Mouse (Mus musculus) neural tube, embryonic 12.5 days (tissue): ENCODE results near the gene Tmc5. TPM values are rescaled to one million over a fixed set of nuclear protein-coding genes. Genes with fewer than 3 reads are reported as not detected.

Source experiments
- ATAC-seq: fragments of 200-750 bp; cut with Nextera tagmentation; 2 replicates; pipeline ENCODE4 v1.8.0; 2017; ENCODE audit warnings: low read depth, mild to moderate bottlenecking, moderate TSS enrichment, moderate library complexity; ENCODE audit not compliant: low FRiP score
- H3K27ac ChIP-seq: fragments of 300-500 bp; sonication (generic); 2 replicates; pipeline ENCODE4 v1.5.1; 2016
- H3K27me3 ChIP-seq: fragments of 300-500 bp; sonication (generic); replicated peaks from 2 replicates; pipeline ENCODE4 v1.6.1; 2016; ENCODE audit warnings: mild to moderate bottlenecking
- H3K36me3 ChIP-seq: fragments of 300-500 bp; sonication (generic); 2 replicates; pipeline ENCODE4 v1.6.1; 2016; ENCODE audit warnings: mild to moderate bottlenecking
- H3K4me1 ChIP-seq: fragments of 300-500 bp; sonication (generic); 2 replicates; pipeline ENCODE4 v1.6.1; 2016
- H3K4me2 ChIP-seq: fragments of 300-500 bp; sonication (generic); replicated peaks from 2 replicates; pipeline ENCODE4 v1.6.1; 2016; ENCODE audit warnings: mild to moderate bottlenecking
- H3K4me3 ChIP-seq: fragments of 300-500 bp; sonication (generic); 2 replicates; pipeline ENCODE4 v1.5.1; 2016
- H3K9ac ChIP-seq: fragments of 300-500 bp; sonication (generic); 2 replicates; pipeline ENCODE4 v1.6.1; 2016; ENCODE audit warnings: mild to moderate bottlenecking
- H3K9me3 ChIP-seq: fragments of 300-500 bp; sonication (generic); 2 replicates; pipeline ENCODE4 v1.6.1; 2016; ENCODE audit warnings: mild to moderate bottlenecking
- WGBS: fragments of 180-500 bp; shearing (Covaris S2); methylation state at CpG from one replicate; pipeline ENCODE4 v1.1.7; 2016; 5-methylcytosine and 5-hydroxymethylcytosine counted together
- polyA plus RNA-seq: library from polyadenylated mRNA; unstranded; fragments of >200 nt; fragmentation: Nextera tagmentation; extraction: Ambion mirVana; gene quantifications from 2 replicates; pipeline ENCODE4 v1.2.1, GENCODE M21; 2016

Gene Tmc5
- polyA plus RNA-seq, 1 experiment from 2014 or later, result 0.25 TPM

DNA sequence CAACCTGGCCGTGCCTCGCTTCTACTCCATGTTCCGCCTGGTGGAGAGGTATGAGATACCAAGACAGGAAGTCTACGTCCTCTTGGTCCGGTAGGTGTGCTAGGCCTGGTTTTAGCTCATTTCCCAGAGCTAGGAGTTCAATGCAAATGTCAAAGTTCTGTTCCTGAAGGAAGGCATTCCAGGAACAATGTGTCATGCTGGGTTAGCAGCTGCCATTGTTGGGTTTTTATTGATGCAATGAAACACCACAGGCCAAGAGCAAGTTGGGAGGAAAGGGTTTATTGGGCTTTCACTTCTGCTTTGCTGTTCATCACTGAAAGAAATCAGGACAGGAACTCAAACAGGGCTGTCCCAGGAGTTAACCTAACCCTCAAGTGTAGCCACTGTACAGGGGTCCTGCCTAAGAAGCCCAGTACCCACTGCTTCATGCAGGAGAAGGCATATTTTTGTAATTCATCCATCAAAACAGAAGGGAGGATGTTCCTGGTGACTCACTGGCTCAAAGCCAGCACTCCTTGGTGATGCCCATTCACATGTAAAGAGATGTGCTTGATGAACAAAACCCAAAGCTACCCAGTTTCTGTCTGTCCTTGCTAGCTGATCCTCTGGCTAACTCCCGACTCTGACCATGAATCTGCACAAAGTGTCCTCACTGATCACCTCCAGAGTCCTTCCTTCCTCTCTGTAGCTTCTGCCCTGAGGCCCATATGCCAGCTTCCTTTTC, 55.6 kb downstream of the Tmc5 start:
- Histone ChIP-seq H3K27ac (no peak overlapping the region), H3K4me1 (no peaks in the 10 kb centered on the region), H3K4me2 (no peak overlapping the region), H3K9ac (no peak overlapping the region), H3K27me3 (no peaks in the 10 kb centered on the region), H3K9me3 (no peaks in the 10 kb centered on the region), H3K36me3 (no peaks in the 10 kb centered on the region), H3K4me3 (no peak overlapping the region)
- ATAC-seq, result no peak
- 78% methylated on average over 6 of the region's 6 CpGs for WGBS

DNA sequence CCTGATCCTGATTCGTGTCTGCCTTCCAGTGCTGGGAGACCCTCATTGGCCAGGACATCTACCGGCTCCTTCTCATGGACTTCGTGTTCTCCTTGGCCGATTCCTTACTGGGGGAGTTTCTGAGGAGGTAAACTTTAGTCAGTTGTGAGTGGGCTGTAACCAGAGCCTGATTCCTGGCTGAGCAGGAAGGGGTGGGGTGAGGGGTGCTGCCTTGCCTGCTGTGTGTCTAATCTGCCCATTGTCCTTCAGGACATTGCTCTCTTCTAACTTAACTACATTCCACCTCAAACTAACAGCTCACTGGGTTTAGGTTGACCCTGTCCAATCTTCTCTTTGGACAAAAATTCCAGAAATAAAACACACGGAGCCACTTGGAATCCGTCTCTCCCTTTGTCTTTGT, 59.6 kb downstream of the Tmc5 start:
- Histone ChIP-seq H3K4me1 (no peaks in the 10 kb centered on the region), H3K27ac (no peak overlapping the region), H3K9ac (no peak overlapping the region), H3K27me3 (no peaks in the 10 kb centered on the region), H3K36me3 (no peaks in the 10 kb centered on the region), H3K9me3 (no peaks in the 10 kb centered on the region), H3K4me2 (no peak overlapping the region), H3K4me3 (no peak overlapping the region)
- 30% methylated on average over 6 of the region's 6 CpGs for WGBS
- ATAC-seq, result no peak

DNA sequence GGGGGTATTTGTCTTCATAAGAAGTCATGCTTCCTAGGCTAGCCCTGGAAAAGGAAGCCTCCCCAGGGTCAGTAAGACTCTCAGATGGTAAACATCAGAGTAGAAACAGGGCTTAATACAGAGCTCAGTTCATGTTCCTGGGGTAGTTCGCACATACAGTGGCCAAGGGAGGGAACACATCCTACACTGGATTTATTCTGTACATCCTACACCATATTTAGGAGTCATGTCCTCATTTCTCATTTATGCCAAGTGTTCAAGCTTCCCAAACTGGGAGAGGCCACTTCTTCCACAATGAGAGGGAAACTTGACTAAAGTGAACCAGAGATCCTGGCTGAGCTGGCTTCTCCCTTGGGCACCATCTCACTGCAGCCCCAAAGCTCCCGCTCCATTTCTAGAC, 70.7 kb downstream of the Tmc5 start:
- Histone ChIP-seq H3K4me2 (no peak overlapping the region), H3K9ac (no peak overlapping the region), H3K9me3 (peaks cover 10% of the 10 kb centered on the region), H3K27ac (no peak overlapping the region), H3K4me1 (no peaks in the 10 kb centered on the region), H3K4me3 (no peak overlapping the region), H3K27me3 (no peaks in the 10 kb centered on the region), H3K36me3 (no peaks in the 10 kb centered on the region)
- ATAC-seq, result no peak
- WGBS, result 92% methylated on average over 2 of the region's 2 CpGs

DNA sequence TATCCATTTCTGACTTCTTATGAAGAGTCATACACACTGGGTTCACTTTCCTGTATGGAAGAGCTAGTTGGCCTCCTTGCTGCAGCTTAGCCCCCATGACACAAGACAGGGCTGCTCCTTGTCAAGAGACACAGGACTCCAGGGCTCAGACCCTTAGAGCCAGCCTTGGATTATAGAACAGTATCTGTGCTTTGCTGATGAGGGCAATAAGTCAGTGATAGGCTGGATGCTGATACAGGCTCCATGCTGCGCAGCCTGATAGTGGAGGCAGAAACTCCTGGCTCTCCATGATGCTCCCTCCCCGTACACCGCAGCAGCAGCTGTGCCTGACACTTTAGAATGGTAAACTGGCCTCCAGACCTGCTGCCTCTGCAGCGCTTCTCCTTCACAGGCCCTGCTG, 73.0 kb downstream of the Tmc5 start:
- H3K27ac ChIP-seq, result no peak overlapping the region
- no peaks in the 10 kb centered on the region for H3K36me3 ChIP-seq
- H3K4me1 ChIP-seq, result no peaks in the 10 kb centered on the region
- ATAC-seq, result no peak
- H3K4me3 ChIP-seq, result no peak overlapping the region
- WGBS, result 69% methylated on average over 4 of the region's 4 CpGs
- H3K9ac ChIP-seq, result no peak overlapping the region
- no peak overlapping the region for H3K4me2 ChIP-seq
- no peaks in the 10 kb centered on the region for H3K27me3 ChIP-seq
- no peaks in the 10 kb centered on the region for H3K9me3 ChIP-seq

DNA sequence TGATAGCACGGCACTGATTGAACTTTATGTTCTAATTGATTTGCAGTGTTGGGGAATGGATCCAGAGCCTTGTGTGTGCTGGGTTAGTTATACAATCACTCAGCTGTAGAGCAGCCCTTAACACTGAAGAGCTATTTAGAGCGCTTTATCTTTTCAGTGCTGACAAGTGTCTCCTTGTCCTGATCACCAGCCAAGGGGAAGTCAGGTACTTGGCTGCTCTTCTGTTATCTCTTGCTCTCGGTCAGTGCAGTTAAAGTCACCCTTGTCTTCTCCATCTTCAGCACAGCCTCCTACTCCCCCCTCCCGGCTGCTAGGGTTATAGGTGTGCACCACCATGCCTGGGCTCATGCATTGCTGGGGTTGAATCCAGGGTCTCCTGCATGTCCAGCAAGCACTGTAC, 79.7 kb downstream of the Tmc5 start:
- H3K4me3 ChIP-seq, result no peak overlapping the region
- H3K4me1 ChIP-seq, result no peaks in the 10 kb centered on the region
- no peak overlapping the region for H3K9ac ChIP-seq
- no peaks in the 10 kb centered on the region for H3K27me3 ChIP-seq
- no peaks in the 10 kb centered on the region for H3K36me3 ChIP-seq
- no peak overlapping the region for H3K27ac ChIP-seq
- no peak for ATAC-seq
- no peaks in the 10 kb centered on the region for H3K9me3 ChIP-seq
- WGBS, result 90% methylated on average over 4 of the region's 4 CpGs
- H3K4me2 ChIP-seq, result no peak overlapping the region

DNA sequence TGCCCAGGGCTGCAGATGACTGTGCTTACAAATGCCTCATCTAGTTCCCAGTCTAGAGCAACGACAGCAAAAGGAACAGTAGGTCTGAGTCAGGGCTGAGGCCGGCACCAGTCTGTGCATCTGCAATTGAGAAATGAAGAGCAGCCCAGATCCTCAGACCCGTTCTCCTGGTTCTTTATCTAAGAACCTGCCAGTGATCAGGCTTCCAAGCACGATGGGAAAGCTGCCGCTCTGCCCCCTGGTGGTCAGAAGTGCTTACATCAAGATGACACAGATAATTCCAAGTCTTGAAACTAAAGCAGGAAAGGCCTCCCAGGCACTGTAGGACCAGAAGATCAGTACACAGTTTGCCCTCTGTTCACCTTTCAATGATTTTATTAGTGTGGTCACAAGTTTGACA, 91.1 kb downstream of the Tmc5 start:
- Histone ChIP-seq H3K27me3 (no peaks in the 10 kb centered on the region), H3K4me3 (no peak overlapping the region), H3K9me3 (no peaks in the 10 kb centered on the region), H3K4me2 (no peak overlapping the region), H3K9ac (no peak overlapping the region), H3K4me1 (no peaks in the 10 kb centered on the region), H3K27ac (no peak overlapping the region), H3K36me3 (peaks cover 56% of the 10 kb centered on the region)
- 0 out of 2 replicates have a peak, but pooled peaks have one; percentile 41 for ATAC-seq
- WGBS, result 30% methylated on average over 5 of the region's 5 CpGs

DNA sequence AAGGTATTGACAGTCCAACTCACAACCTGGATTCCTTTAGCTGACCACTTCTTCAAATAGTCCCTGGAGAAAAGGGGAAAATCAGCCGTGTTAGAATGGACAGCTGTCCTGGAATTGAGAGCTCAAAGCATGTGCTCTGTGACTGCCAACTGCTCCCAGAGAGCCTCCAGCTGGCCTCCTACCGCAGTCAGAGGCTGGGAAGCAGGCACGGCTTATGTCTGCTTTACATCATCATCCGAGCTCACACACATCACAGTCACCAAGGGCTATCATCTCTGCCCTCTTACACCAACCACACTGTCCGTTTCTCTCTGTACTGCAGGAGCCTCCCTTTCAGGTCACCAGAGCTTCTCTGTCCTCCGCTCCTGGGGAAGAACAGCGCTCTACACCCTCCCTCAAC, 92.0 kb downstream of the Tmc5 start:
- Histone ChIP-seq H3K4me3 (no peak overlapping the region), H3K9ac (no peak overlapping the region), H3K27ac (no peak overlapping the region), H3K4me1 (no peaks in the 10 kb centered on the region), H3K36me3 (peaks cover 62% of the 10 kb centered on the region), H3K4me2 (no peak overlapping the region), H3K27me3 (no peaks in the 10 kb centered on the region), H3K9me3 (no peaks in the 10 kb centered on the region)
- ATAC-seq, result no peak
- WGBS, result 85% methylated on average over 7 of the region's 7 CpGs

DNA sequence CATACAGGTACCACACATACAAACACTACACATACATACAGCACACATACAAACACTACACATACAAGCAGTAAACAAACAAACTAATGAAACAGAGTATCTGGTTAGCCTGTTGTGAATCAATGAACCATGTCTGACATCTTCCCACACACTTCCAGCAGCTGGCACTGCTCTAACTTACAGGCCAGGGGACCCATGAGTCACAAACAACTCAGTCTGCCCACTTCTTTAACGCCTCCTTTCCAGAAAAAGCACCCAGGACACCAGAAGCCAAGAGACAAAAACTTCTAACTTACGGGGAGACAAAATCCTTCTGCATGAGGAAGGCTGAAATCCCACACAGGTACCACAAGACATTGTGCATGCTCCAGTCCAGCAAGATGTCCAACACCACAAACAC, 94.2 kb downstream of the Tmc5 start:
- WGBS, result 94% methylated on average over 2 of the region's 2 CpGs
- Histone ChIP-seq H3K4me1 (no peaks in the 10 kb centered on the region), H3K27ac (no peak overlapping the region), H3K4me2 (no peak overlapping the region), H3K9me3 (no peaks in the 10 kb centered on the region), H3K27me3 (no peaks in the 10 kb centered on the region), H3K9ac (no peak overlapping the region), H3K36me3 (peaks cover 81% of the 10 kb centered on the region), H3K4me3 (no peak overlapping the region)
- ATAC-seq, result no peak

DNA sequence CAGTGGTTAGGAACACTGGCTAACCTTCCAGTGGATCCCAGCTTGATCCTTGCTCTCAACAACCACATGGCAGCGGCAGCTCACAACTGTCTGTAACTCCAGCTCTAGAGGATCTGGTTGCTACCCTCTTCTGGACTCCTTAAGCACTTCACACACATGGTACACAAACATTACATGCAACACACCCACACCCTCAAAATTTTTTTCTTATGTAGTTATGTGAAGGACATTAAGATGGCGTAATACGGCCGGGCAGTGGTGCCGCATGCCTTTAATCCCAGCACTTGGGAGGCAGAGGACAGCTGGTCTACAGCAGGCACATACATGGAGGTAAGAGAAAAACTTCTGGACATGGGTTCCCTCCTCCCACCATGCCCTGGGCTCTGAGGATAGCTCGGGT, 99.0 kb downstream of the Tmc5 start:
- Histone ChIP-seq H3K9ac (no peak overlapping the region), H3K9me3 (no peaks in the 10 kb centered on the region), H3K4me1 (no peaks in the 10 kb centered on the region), H3K36me3 (peaks cover 65% of the 10 kb centered on the region), H3K4me2 (no peak overlapping the region), H3K27ac (no peak overlapping the region), H3K4me3 (no peak overlapping the region), H3K27me3 (no peaks in the 10 kb centered on the region)
- no peak for ATAC-seq
- WGBS, result 94% methylated on average over 6 of the region's 6 CpGs

DNA sequence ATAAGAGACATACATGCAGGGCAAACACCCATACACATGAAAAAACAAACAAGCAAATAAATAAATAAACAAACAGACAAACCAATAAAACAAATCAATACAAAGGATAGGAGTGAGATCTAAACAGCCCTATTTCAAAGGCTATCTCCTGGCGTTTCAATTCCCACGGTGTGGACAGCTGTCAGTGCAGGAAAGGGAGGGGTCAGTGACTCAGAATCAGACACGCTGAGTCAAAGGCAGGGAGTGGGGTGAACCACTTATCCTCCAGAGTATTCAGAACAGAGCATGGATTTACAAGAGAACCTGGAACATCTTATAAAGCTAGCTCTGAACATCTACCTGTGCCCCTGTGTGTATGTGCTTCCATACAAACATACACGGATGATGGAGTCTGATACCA, 100.1 kb downstream of the Tmc5 start:
- H3K27me3 ChIP-seq, result no peaks in the 10 kb centered on the region
- 87% methylated on average over 4 of the region's 4 CpGs for WGBS
- H3K9ac ChIP-seq, result no peak overlapping the region
- H3K4me1 ChIP-seq, result no peaks in the 10 kb centered on the region
- ATAC-seq, result no peak
- H3K27ac ChIP-seq, result no peak overlapping the region
- no peak overlapping the region for H3K4me2 ChIP-seq
- H3K36me3 ChIP-seq, result peaks cover 55% of the 10 kb centered on the region
- no peak overlapping the region for H3K4me3 ChIP-seq
- no peaks in the 10 kb centered on the region for H3K9me3 ChIP-seq

DNA sequence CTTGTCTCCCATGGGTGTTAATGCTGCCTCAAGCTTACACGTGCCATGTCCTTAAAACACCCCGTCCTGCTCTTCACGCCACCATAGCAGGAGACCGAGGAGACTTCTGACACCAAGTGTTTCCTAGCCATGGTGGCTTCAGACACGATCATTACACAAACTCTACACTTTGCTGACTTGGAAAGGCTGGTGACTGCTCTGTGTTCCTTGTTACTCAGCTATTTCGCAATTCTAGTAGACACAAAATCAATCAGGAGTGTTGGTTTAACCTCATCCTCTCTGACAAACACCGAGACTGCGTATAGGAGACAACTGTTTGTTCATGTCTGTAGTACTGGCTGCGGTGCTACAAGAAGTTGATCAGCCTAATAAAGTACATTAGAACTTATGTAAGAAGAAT, 101.8 kb downstream of the Tmc5 start:
- Histone ChIP-seq H3K36me3 (peaks cover 41% of the 10 kb centered on the region), H3K4me1 (peaks cover 4% of the 10 kb centered on the region; the same call in 1 of the 2 replicates), H3K27ac (no peak overlapping the region), H3K4me2 (no peak overlapping the region), H3K9me3 (no peaks in the 10 kb centered on the region), H3K27me3 (no peaks in the 10 kb centered on the region), H3K9ac (no peak overlapping the region), H3K4me3 (no peak overlapping the region)
- 96% methylated on average over 9 of the region's 9 CpGs for WGBS
- ATAC-seq, result no peak

DNA sequence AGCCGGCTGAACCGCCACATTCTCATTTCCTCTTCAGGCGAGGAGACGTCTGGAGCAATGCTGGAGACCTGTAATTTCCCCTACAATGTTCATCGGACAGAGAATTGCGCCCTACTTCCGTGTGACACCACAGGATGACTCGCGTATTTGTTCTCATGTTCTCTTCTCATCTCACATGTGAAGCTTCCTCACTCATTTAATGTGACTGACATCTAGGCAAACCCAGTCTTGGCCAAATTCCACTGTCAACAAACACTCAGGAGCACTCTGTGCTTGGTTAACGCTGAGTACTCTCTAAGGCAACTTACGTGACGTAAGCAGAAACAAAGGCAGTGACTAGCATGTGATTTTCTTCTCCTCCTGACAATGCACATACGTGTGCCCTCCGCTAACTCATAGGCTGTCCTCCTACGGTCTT, 106.1 kb downstream of the Tmc5 start:
- H3K4me3 ChIP-seq, result no peak overlapping the region
- H3K4me2 ChIP-seq, result no peak overlapping the region; the same call in 1 of the 2 replicates
- 92% methylated on average over 15 of the region's 15 CpGs for WGBS
- H3K27me3 ChIP-seq, result no peaks in the 10 kb centered on the region
- H3K9me3 ChIP-seq, result no peaks in the 10 kb centered on the region
- peaks cover 3% of the 10 kb centered on the region for H3K36me3 ChIP-seq
- H3K9ac ChIP-seq, result no peak overlapping the region
- ATAC-seq, result no peak
- H3K4me1 ChIP-seq, result peaks cover 20% of the 10 kb centered on the region; the same call in 1 of the 2 replicates
- H3K27ac ChIP-seq, result no peak overlapping the region
